ENCODE assay signal across 12 mouse cellular contexts in the genomic region with DNA sequence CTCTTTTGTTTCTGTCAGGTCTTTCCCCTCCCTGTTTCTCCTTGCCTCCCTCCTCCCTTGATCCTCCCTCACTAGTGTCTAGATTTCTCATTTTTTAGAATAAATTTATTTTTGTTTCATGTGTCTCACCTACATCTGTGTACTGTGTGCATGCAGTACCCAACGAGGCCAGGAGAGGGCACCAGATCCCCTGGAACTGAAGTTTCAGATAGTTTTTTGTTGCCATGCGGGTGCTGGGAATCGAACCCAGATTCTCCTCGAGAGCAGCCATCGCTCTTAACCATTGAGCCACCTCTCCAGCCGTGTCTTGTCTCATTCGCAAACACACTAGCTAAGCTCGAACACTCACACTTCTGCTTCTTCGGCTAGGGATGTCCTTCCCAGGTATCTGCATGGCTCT. TPM values are rescaled to one million over a fixed set of nuclear protein-coding genes. Genes with fewer than 3 reads are reported as not detected.
DNase-seq lines count a peak whose midpoint lies in the region; TF ChIP-seq lines count a peak whose summit lies in the region.
"Had no signal": no experiment of that assay in that cellular context is flagged by ENCODE, and none has a peak within 500 bp of the region (broad histone marks: within the 10 kb centered on the region; RNA-seq: fewer than 3 reads in every experiment).

No protein-coding gene starts in this region.

- peak; percentile 31 for TF ChIP-seq CTCF in kidney, adult 2 months (conservative IDR thresholded peaks at IDR 0.05; ENCODE audit: insufficient read depth, insufficient read length, low read depth, low read length)
- TF ChIP-seq CTCF in testis, adult 2 months (IDR thresholded peaks at IDR 0.05; ENCODE audit: control insufficient read depth, insufficient read depth, insufficient replicate concordance, low read depth, low read length): peak; percentile 69; the same call in 1 of the 2 replicates
- peak; percentile 67 to 72 (median 72) for TF ChIP-seq CTCF in MEL (IDR thresholded peaks at IDR 0.05 in 2 of 3, conservative IDR thresholded peaks at IDR 0.05 in 1 of 3; ENCODE audit: control insufficient read depth in 1 of 3, insufficient read depth in 1 of 3, low read depth in 2 of 3, low read length in 3 of 3, poor library complexity in 1 of 3, severe bottlenecking in 1 of 3)
- TF ChIP-seq CTCF in small intestine, adult 2 months (IDR thresholded peaks at IDR 0.05; ENCODE audit: extremely low read depth, insufficient read length, insufficient replicate concordance, low read depth, low read length): peak; percentile 49; the same call in 1 of the 2 replicates

- TF ChIP-seq POLR2A in kidney, adult 2 months (IDR thresholded peaks at IDR 0.05; ENCODE audit: low read depth, low read length): no peak
- TF ChIP-seq POLR2A in testis, adult 2 months (IDR thresholded peaks at IDR 0.05; ENCODE audit: control insufficient read depth, low read depth, low read length): no peak
- no peak for TF ChIP-seq POLR2A in MEL (IDR thresholded peaks at IDR 0.05; ENCODE audit: control insufficient read depth in 1 of 2, insufficient read depth in 1 of 2, low read depth in 1 of 2, low read length in 2 of 2, poor library complexity in 1 of 2)
- no peak for TF ChIP-seq POLR2A in small intestine, adult 2 months (IDR thresholded peaks at IDR 0.05; ENCODE audit: low read depth, low read length)

- no peaks in the 10 kb centered on the region for H3K9me3 ChIP-seq in MEL (replicated peaks; ENCODE audit: insufficient read depth, low read length)
- H3K9me3 ChIP-seq: heart, embryonic 15.5 days had no signal

- TF ChIP-seq RAD21 in MEL (IDR thresholded peaks at IDR 0.05; ENCODE audit: low read depth, low read length): peak; percentile 79

- no peak for DNase-seq in kidney, adult 2 months
- no peak for DNase-seq in kidney, postnatal 25 days
- no peak for DNase-seq in testis, postnatal 14 days (ENCODE audit: low spot score)
- DNase-seq in MEL (ENCODE audit: low read depth, low spot score): peak; percentile 51
- DNase-seq in adrenal gland, postnatal 14 days: no peak
- DNase-seq: cerebellum, adult 9-11 months; thymus, adult 18-20 months had no signal

- no peaks in the 10 kb centered on the region for H3K4me1 ChIP-seq in kidney, adult 2 months (ENCODE audit: control insufficient read depth, insufficient read depth, low read length)
- H3K4me1 ChIP-seq in testis, adult 2 months (ENCODE audit: control insufficient read depth, insufficient read depth, low read length): peaks cover 14% of the 10 kb centered on the region
- H3K4me1 ChIP-seq in MEL (ENCODE audit: control insufficient read depth in 1 of 2, insufficient read depth in 2 of 2, low read length in 2 of 2): no peaks in the 10 kb centered on the region; a peak in 1 of 4 replicates
- H3K4me1 ChIP-seq in small intestine, adult 2 months (ENCODE audit: control insufficient read depth, insufficient read depth, insufficient read length, low read length): peaks cover 3% of the 10 kb centered on the region; the same call in 1 of the 2 replicates

- no peak overlapping the region for H3K27ac ChIP-seq in kidney, adult 2 months (ENCODE audit: insufficient read depth, low read depth, low read length)
- no peak overlapping the region for H3K27ac ChIP-seq in testis, adult 2 months (ENCODE audit: control insufficient read depth, insufficient read depth, low read depth, low read length)
- no peak overlapping the region for H3K27ac ChIP-seq in MEL (ENCODE audit: control insufficient read depth, low read depth, low read length)
- no peak overlapping the region for H3K27ac ChIP-seq in small intestine, adult 2 months (ENCODE audit: insufficient read depth, low read depth, low read length)
- H3K27ac ChIP-seq: heart, embryonic 15.5 days; hindbrain, embryonic 14.5 days had no signal

- 92% methylated on average over 9 of the region's 9 CpGs for WGBS in kidney, adult 2 months
- 90% methylated on average over 9 of the region's 9 CpGs for WGBS in small intestine, adult 2 months

- H3K36me3 ChIP-seq in kidney, adult 2 months (ENCODE audit: control insufficient read depth, insufficient read depth, low read length): no peaks in the 10 kb centered on the region
- H3K36me3 ChIP-seq in testis, adult 2 months (ENCODE audit: control insufficient read depth, insufficient read depth, low read length): no peaks in the 10 kb centered on the region
- H3K36me3 ChIP-seq in MEL (ENCODE audit: control insufficient read depth in 1 of 2, insufficient read depth in 2 of 2, low read length in 2 of 2): no peaks in the 10 kb centered on the region
- no peaks in the 10 kb centered on the region for H3K36me3 ChIP-seq in small intestine, adult 2 months (ENCODE audit: control insufficient read depth, insufficient read depth, low read length)
- H3K36me3 ChIP-seq: heart, embryonic 15.5 days had no signal

- no peak overlapping the region for H3K9ac ChIP-seq in MEL (ENCODE audit: control insufficient read depth, low read depth, low read length, poor library complexity, severe bottlenecking)
- H3K9ac ChIP-seq: heart, embryonic 15.5 days; hindbrain, embryonic 14.5 days had no signal

- H3K4me3 ChIP-seq in kidney, adult 2 months (ENCODE audit: insufficient read depth, low read depth, low read length): no peak overlapping the region
- no peak overlapping the region for H3K4me3 ChIP-seq in testis, adult 2 months (ENCODE audit: control insufficient read depth, low read depth, low read length)
- H3K4me3 ChIP-seq in MEL (ENCODE audit: control insufficient read depth in 1 of 2, insufficient read depth in 1 of 2, low read depth in 2 of 2, low read length in 2 of 2): no peak overlapping the region
- H3K4me3 ChIP-seq in small intestine, adult 2 months (ENCODE audit: low read depth, low read length): no peak overlapping the region
- H3K4me3 ChIP-seq: erythroblast, embryonic 14.5 days; heart, embryonic 15.5 days had no signal

- TF ChIP-seq EP300 in MEL (IDR thresholded peaks at IDR 0.05; ENCODE audit: low read depth in 1 of 2, low read length in 2 of 2): no peak

- no peaks in the 10 kb centered on the region for H3K79me2 ChIP-seq in MEL (ENCODE audit: control insufficient read depth, insufficient read depth, low read length, poor library complexity)

- H3K27me3 ChIP-seq in kidney, adult 2 months (replicated peaks; ENCODE audit: control insufficient read depth, insufficient read depth, low read length): no peaks in the 10 kb centered on the region
- H3K27me3 ChIP-seq in testis, adult 2 months (ENCODE audit: control insufficient read depth, insufficient read depth, low read length): no peaks in the 10 kb centered on the region
- no peaks in the 10 kb centered on the region for H3K27me3 ChIP-seq in MEL (ENCODE audit: control insufficient read depth in 1 of 2, insufficient read depth in 2 of 2, low read length in 2 of 2)
- no peaks in the 10 kb centered on the region; the same call in 1 of the 2 replicates for H3K27me3 ChIP-seq in small intestine, adult 2 months (ENCODE audit: control insufficient read depth, insufficient read depth, low read length)
- H3K27me3 ChIP-seq: heart, embryonic 15.5 days had no signal

TF ChIP-seq in MEL, 35 proteins besides CTCF, POLR2A, EP300 and RAD21:
- peak; percentile 61 for TF ChIP-seq SMC3 (IDR thresholded peaks at IDR 0.05; ENCODE audit: low read depth, low read length)
- TF ChIP-seq E2F4 (IDR thresholded peaks at IDR 0.05; ENCODE audit: borderline replicate concordance, low read depth, low read length): no peak
- TF ChIP-seq ZC3H11A (IDR thresholded peaks at IDR 0.05; ENCODE audit: low read depth, low read length): 0 out of 2 replicates have a peak, but pooled peaks have one; percentile 42
- TF ChIP-seq MAX (IDR thresholded peaks at IDR 0.05; ENCODE audit: low read length): no peak
- no peak for TF ChIP-seq CHD2 (IDR thresholded peaks at IDR 0.05; ENCODE audit: low read length)
- TF ChIP-seq ETS1 (IDR thresholded peaks at IDR 0.05; ENCODE audit: low read depth, low read length): no peak
- no peak for TF ChIP-seq SIN3A (IDR thresholded peaks at IDR 0.05; ENCODE audit: low read length)
- TF ChIP-seq UBTF (IDR thresholded peaks at IDR 0.05; ENCODE audit: borderline replicate concordance, insufficient read depth, low read depth, low read length): no peak
- TF ChIP-seq ELF1 (IDR thresholded peaks at IDR 0.05; ENCODE audit: low read depth, low read length): no peak
- TF ChIP-seq RCOR1 (IDR thresholded peaks at IDR 0.05; ENCODE audit: low read depth, low read length): no peak

RNA-seq across cellular contexts. Expression of gene Vrk1, which starts 26.5 kb away (rescaled TPM):
- 4.0 and 4.6 TPM in 2 replicates for polyA plus RNA-seq in kidney, adult 2 months (2012; rRNA removed)
- 9.2 and 11.6 TPM in 2 replicates for polyA plus RNA-seq in testis, adult 2 months (2012; rRNA removed)
- total RNA-seq in MEL (2012; rRNA removed): 95.2 and 101 TPM in 2 replicates
- 100 to 1,000 TPM in 1 of 2 experiments, 10 to 100 TPM in 1; 87.0 to 144 TPM for polyA plus RNA-seq in MEL (2012; ENCODE audit: insufficient read depth in 1 of 2, insufficient read length in 2 of 2, low read depth in 1 of 2, low replicate concordance in 2 of 2, missing spikeins in 1 of 2)
- 1.4 and 2.5 TPM in 2 replicates for polyA plus RNA-seq in small intestine, adult 2 months (2012; rRNA removed)
- 21.5 and 24.1 TPM in 2 replicates for total RNA-seq in adrenal gland, postnatal 14 days (2021)
